8 mouse cellular contexts compared by ENCODE assay signal in the genomic region with DNA sequence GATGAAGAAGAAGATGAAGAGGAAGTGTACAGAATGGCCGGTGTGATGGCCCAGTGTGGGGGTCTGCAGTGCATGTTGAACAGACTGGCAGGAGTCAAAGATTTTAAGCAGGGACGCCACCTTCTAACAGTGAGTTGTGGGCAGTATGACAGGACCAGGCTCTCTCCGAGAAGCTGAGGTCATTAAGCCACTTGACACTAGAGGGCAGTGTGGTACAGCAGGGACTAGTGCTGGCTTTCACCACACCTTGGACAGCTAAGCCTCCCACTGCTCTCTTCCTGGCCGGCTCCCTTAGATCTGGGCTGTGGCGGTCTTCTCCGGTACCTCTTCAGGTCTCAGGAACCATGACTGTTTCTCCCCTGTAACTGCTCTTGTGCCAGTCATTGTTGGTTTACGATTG.
DNase-seq lines count a peak whose midpoint lies in the region; ATAC-seq and TF ChIP-seq lines count a peak whose summit lies in the region.

No protein-coding gene starts in this region.

- peak; percentile 69; the same call in 1 of the 2 replicates for ATAC-seq in cerebellum, adult (ENCODE audit: insufficient number of reproducible peaks, low FRiP score, low TSS enrichment)
- ATAC-seq in forebrain, embryonic 15.5 days (replicated peaks) = peak; percentile 43; the same call in 1 of the 2 replicates
- peak; percentile 65 to 77; a peak in 3 of 4 replicates for ATAC-seq in hematopoietic stem cell, adult 5-6 weeks (replicated peaks in 1 of 2; ENCODE audit: insufficient read depth in 1 of 2, low FRiP score in 2 of 2, low TSS enrichment in 1 of 2, low read depth in 1 of 2, poor library complexity in 2 of 2, severe bottlenecking in 2 of 2)

- no peak overlapping the region for H3K27ac ChIP-seq in ES-E14 (ENCODE audit: insufficient read depth, low read depth, low read length, poor library complexity, severe bottlenecking)
- no peak overlapping the region for H3K27ac ChIP-seq in forebrain, embryonic 15.5 days (replicated peaks)

- peak; percentile 73 for DNase-seq in ES-E14 (ENCODE audit: low read depth, low spot score)
- peak; percentile 46 to 89 for DNase-seq in layer of hippocampus, adult 18-20 months (ENCODE audit: low spot score in 2 of 2)
- DNase-seq in lung, adult 2 months = peak; percentile 70
- DNase-seq in ovary, adult 18-20 months (ENCODE audit: low spot score) = peak; percentile 43
- peak; percentile 17 to 31 for DNase-seq in thymus, adult 18-20 months

- in situ Hi-C loops in ES-E14 (cut with MboI; ENCODE audit: low sequenced_read_pairs in 2 of 2, unreplicated experiment in 2 of 2) = loop anchor here in 1 of 2 experiments (10.0 kb wide), 1 partner anchor 155 kb away; a partner anchor contains a TSS

- no peak overlapping the region for H3K4me2 ChIP-seq in forebrain, embryonic 15.5 days (replicated peaks)

- peak; percentile 99 for TF ChIP-seq CTCF in lung, adult 2 months (IDR thresholded peaks at IDR 0.05; ENCODE audit: insufficient read depth, low read length)

- H3K9ac ChIP-seq in ES-E14 (ENCODE audit: insufficient read depth, low read depth, low read length, poor library complexity, severe bottlenecking) = no peak overlapping the region
- no peak overlapping the region for H3K9ac ChIP-seq in forebrain, embryonic 15.5 days (replicated peaks)

- no peaks in the 10 kb centered on the region for H3K27me3 ChIP-seq in forebrain, embryonic 15.5 days

- H3K36me3 ChIP-seq in ES-E14 (ENCODE audit: control insufficient read depth, insufficient read depth, low read length, poor library complexity, severe bottlenecking) = peaks cover 90% of the 10 kb centered on the region
- peaks cover 97% of the 10 kb centered on the region for H3K36me3 ChIP-seq in forebrain, embryonic 15.5 days

- WGBS in forebrain, embryonic 15.5 days = 44% methylated on average over 7 of the region's 7 CpGs
- 40% methylated on average over 7 of the region's 7 CpGs for WGBS in lung, adult 2 months

- no peaks in the 10 kb centered on the region for H3K4me1 ChIP-seq in ES-E14 (ENCODE audit: control insufficient read depth in 2 of 2, insufficient read depth in 2 of 2, low read length in 2 of 2, poor library complexity in 1 of 2)
- H3K4me1 ChIP-seq in forebrain, embryonic 15.5 days = no peaks in the 10 kb centered on the region
- H3K4me1 ChIP-seq in lung, adult 2 months (ENCODE audit: control insufficient read depth, insufficient read depth, low read length) = no peaks in the 10 kb centered on the region

- H3K9me3 ChIP-seq in ES-E14 (ENCODE audit: control insufficient read depth, insufficient read depth, low read depth, low read length) = no peaks in the 10 kb centered on the region
- no peaks in the 10 kb centered on the region for H3K9me3 ChIP-seq in forebrain, embryonic 15.5 days

- no peak overlapping the region for H3K4me3 ChIP-seq in ES-E14 (ENCODE audit: insufficient read depth in 1 of 2, low read depth in 1 of 2, low read length in 2 of 2, poor library complexity in 1 of 2, severe bottlenecking in 1 of 2)
- no peak overlapping the region for H3K4me3 ChIP-seq in forebrain, embryonic 15.5 days
- no peak overlapping the region for H3K4me3 ChIP-seq in lung, adult 2 months (replicated peaks; ENCODE audit: extremely low read depth, low read depth, low read length)

- TF ChIP-seq POLR2A in lung, adult 2 months (IDR thresholded peaks at IDR 0.05; ENCODE audit: borderline replicate concordance, extremely low read depth, low read depth, low read length) = no peak

TF ChIP-seq in ES-E14, 5 proteins besides CTCF, POLR2A, EP300 and RAD21:
- TF ChIP-seq CHD2 (IDR thresholded peaks at IDR 0.05; ENCODE audit: low read depth, low read length) (no peak), ZC3H11A (IDR thresholded peaks at IDR 0.05; ENCODE audit: borderline replicate concordance, low read depth, low read length) (peak; percentile 39; the same call in 1 of the 2 replicates)
